Mouse (Mus musculus): ENCODE measurements around the gene Arhgef28.
"Not testable (repeated sequence)": the region's sequence is repeated elsewhere in the genome, so short reads cannot be mapped to it uniquely, and the experiment has no call there.

Gene Arhgef28

GRCm38 (mm10) chr13:98074871-98075270 is 131.4 kb downstream of the Arhgef28 start:
- DNase-seq (ENCODE audit: extremely low read depth, low read depth), result no peak

GRCm38 (mm10) chr13:98073190-98073589 is 133.0 kb downstream of the Arhgef28 start:
- no peak for DNase-seq (ENCODE audit: extremely low read depth, low read depth)

GRCm38 (mm10) chr13:98070458-98070857 is 135.8 kb downstream of the Arhgef28 start:
- no peak for DNase-seq (ENCODE audit: extremely low read depth, low read depth)

GRCm38 (mm10) chr13:98069646-98070045 is 136.6 kb downstream of the Arhgef28 start:
- no peak for DNase-seq (ENCODE audit: extremely low read depth, low read depth)

- DNase-seq (ENCODE audit: extremely low read depth, low read depth), result no peak
These were observed 143.4 kb downstream of the Arhgef28 start for GRCm38 (mm10) chr13:98062843-98063242.

- not testable (repeated sequence) for DNase-seq (ENCODE audit: extremely low read depth, low read depth)
These were observed 146.1 kb downstream of the Arhgef28 start for GRCm38 (mm10) chr13:98060121-98060520.

GRCm38 (mm10) chr13:98055194-98055593 is 151.0 kb downstream of the Arhgef28 start:
- no peak for DNase-seq (ENCODE audit: extremely low read depth, low read depth)

GRCm38 (mm10) chr13:98040628-98041150 is 165.6 kb downstream of the Arhgef28 start:
- peak; percentile 5 for DNase-seq (ENCODE audit: extremely low read depth, low read depth)

GRCm38 (mm10) chr13:98038731-98039130 is 167.5 kb downstream of the Arhgef28 start:
- DNase-seq (ENCODE audit: extremely low read depth, low read depth), result no peak

- DNase-seq (ENCODE audit: extremely low read depth, low read depth), result no peak
These were observed 168.5 kb downstream of the Arhgef28 start for GRCm38 (mm10) chr13:98037693-98038092.

- no peak for DNase-seq (ENCODE audit: extremely low read depth, low read depth)
These were observed 174.6 kb downstream of the Arhgef28 start for GRCm38 (mm10) chr13:98031642-98031960.

- peak; percentile 46 for DNase-seq (ENCODE audit: extremely low read depth, low read depth)
These were observed 175.1 kb downstream of the Arhgef28 start for GRCm38 (mm10) chr13:98030959-98031641.

GRCm38 (mm10) chr13:98030041-98030440 is 176.2 kb downstream of the Arhgef28 start:
- DNase-seq (ENCODE audit: extremely low read depth, low read depth), result no peak

- DNase-seq (ENCODE audit: extremely low read depth, low read depth), result no peak
These were observed 177.5 kb downstream of the Arhgef28 start for GRCm38 (mm10) chr13:98028711-98029250.

- DNase-seq (ENCODE audit: extremely low read depth, low read depth), result no peak
These were observed 178.5 kb downstream of the Arhgef28 start for GRCm38 (mm10) chr13:98027641-98028204.

- DNase-seq (ENCODE audit: extremely low read depth, low read depth), result no peak
These were observed 179.1 kb downstream of the Arhgef28 start for GRCm38 (mm10) chr13:98027122-98027521.

GRCm38 (mm10) chr13:98025706-98026504 is 180.3 kb downstream of the Arhgef28 start:
- DNase-seq (ENCODE audit: extremely low read depth, low read depth), result no peak

GRCm38 (mm10) chr13:98025162-98025561 is 181.1 kb downstream of the Arhgef28 start:
- peak; percentile 9 for DNase-seq (ENCODE audit: extremely low read depth, low read depth)

- no peak for DNase-seq (ENCODE audit: extremely low read depth, low read depth)
These were observed 181.6 kb downstream of the Arhgef28 start for GRCm38 (mm10) chr13:98024680-98025079.

GRCm38 (mm10) chr13:98021906-98022305 is 184.3 kb downstream of the Arhgef28 start:
- DNase-seq (ENCODE audit: extremely low read depth, low read depth), result no peak

GRCm38 (mm10) chr13:98018837-98019236 is 187.4 kb downstream of the Arhgef28 start:
- not testable (repeated sequence) for DNase-seq (ENCODE audit: extremely low read depth, low read depth)
